Mouse (Mus musculus) intestine, embryonic 16.5 days (tissue): ENCODE data around the gene Rcsd1. TPM values are rescaled to one million over a fixed set of nuclear protein-coding genes. Genes with fewer than 3 reads are reported as not detected.

ENCODE experiments used
- ATAC-seq: fragments of 200-750 bp; cut with Nextera tagmentation; 2 replicates; pipeline ENCODE4 v1.8.0; 2017; ENCODE audit warnings: moderate TSS enrichment, moderate library complexity
- H3K27ac ChIP-seq: fragments of 300-500 bp; sonication (generic); 2 replicates; pipeline ENCODE4 v1.5.1; 2014; ENCODE audit warnings: mild to moderate bottlenecking, low read length
- H3K27me3 ChIP-seq: fragments of 300-500 bp; sonication (generic); replicated peaks from 2 replicates; pipeline ENCODE4 v1.6.1; 2014; ENCODE audit warnings: low read length, control low read depth, mixed read lengths; ENCODE audit not compliant: control insufficient read depth, insufficient read depth
- H3K36me3 ChIP-seq: fragments of 300-500 bp; sonication (generic); 2 replicates; pipeline ENCODE4 v1.6.1; 2014; ENCODE audit warnings: low read length, control low read depth; ENCODE audit not compliant: control insufficient read depth, insufficient read depth
- H3K4me1 ChIP-seq: fragments of 300-500 bp; sonication (generic); 2 replicates; pipeline ENCODE4 v1.6.1; 2014; ENCODE audit warnings: low read length, control low read depth, mixed read lengths; ENCODE audit not compliant: control insufficient read depth, insufficient read depth
- H3K4me2 ChIP-seq: fragments of 300-500 bp; sonication (generic); 2 replicates; pipeline ENCODE4 v1.6.1; 2014; ENCODE audit warnings: low read depth, low read length, control low read depth
- H3K4me3 ChIP-seq: fragments of 300-500 bp; sonication (generic); 2 replicates; pipeline ENCODE4 v1.5.1; 2014; ENCODE audit warnings: mild to moderate bottlenecking, low read length
- H3K9ac ChIP-seq: fragments of 300-500 bp; sonication (generic); 2 replicates; pipeline ENCODE4 v1.6.1; 2014; ENCODE audit warnings: low read depth, low read length
- H3K9me3 ChIP-seq: fragments of 300-500 bp; sonication (generic); 2 replicates; pipeline ENCODE4 v1.6.1; 2016; ENCODE audit warnings: low read length, control low read depth; ENCODE audit not compliant: control insufficient read depth
- WGBS: fragments of 180-500 bp; shearing (Covaris S2); extraction: QIAGEN DNeasy Blood & Tissue Kit; methylation state at CpG from one replicate; pipeline ENCODE4 v1.1.7; 2014; 5-methylcytosine and 5-hydroxymethylcytosine counted together
- microRNA-seq: library from miRNA; unstranded; fragments of <30 nt; microRNA quantifications from one replicate; pipeline ENCODE4, GENCODE M21; 2016
- polyA plus RNA-seq: library from polyadenylated mRNA; unstranded; fragments of >200 nt; fragmentation: Nextera tagmentation; extraction: Ambion mirVana; gene quantifications from 2 replicates; pipeline ENCODE4 v1.2.1, GENCODE M21; 2015

Rcsd1 gene
- polyA plus RNA-seq, 1 experiment from 2014 or later: 32.4 TPM

DNA sequence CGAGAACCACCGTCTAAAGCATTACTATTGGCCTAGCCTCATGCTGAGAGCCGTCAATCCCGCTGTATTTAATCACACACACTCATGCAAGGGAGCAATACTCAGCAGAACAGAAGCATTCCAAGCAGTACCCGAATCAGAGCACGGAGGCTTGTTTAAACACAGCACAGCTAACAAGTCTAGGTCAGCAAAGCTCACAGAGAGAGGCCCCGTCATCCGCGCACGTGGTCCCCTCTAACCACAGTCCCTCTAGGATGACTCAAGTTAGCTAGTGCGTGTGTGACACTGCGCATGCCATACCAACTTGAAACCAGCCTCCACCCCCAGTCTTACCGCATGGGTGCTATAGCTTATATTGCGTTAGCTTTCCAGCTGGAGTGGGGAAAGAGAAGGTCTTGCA, 106.3 kb downstream of the Rcsd1 start:
- Histone ChIP-seq H3K9ac (no peak overlapping the region), H3K4me1 (no peaks in the 10 kb centered on the region), H3K4me3 (no peak overlapping the region), H3K9me3 (no peaks in the 10 kb centered on the region), H3K27ac (no peak overlapping the region), H3K36me3 (peaks cover 13% of the 10 kb centered on the region; the same call in 1 of the 2 replicates), H3K4me2 (no peak overlapping the region), H3K27me3 (no peaks in the 10 kb centered on the region)
- ATAC-seq: no peak
- 86% methylated on average over 14 of the region's 14 CpGs for WGBS

DNA sequence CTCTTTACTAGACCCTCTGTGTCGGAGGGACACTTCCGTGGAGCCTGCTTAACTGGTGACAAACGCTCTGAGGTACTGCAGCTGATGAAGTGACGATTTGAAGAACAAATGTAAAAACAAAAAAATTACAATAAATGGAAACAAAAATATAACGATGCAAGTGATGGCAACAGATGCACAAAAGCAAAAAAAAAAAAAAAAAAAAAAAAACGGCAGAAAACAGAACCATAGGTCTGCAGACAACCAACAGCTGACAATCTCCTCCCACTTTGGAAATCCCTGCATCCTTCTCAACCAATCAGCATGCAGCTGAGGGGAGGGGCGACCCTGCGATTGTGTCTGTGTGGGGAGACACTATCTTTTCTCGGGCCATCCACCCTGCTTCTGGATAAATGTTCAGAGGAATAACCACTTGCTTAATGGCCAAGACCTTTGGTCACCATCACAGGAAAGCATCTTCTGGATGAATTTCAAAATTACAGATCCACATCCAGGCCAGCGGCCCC, 107.7 kb downstream of the Rcsd1 start:
- H3K27me3 ChIP-seq: no peaks in the 10 kb centered on the region
- no peak overlapping the region for H3K4me2 ChIP-seq
- H3K4me1 ChIP-seq: no peaks in the 10 kb centered on the region
- H3K36me3 ChIP-seq: peaks cover 13% of the 10 kb centered on the region; the same call in 1 of the 2 replicates
- H3K27ac ChIP-seq: no peak overlapping the region
- WGBS: 85% methylated on average over 10 of the region's 10 CpGs
- no peak overlapping the region for H3K4me3 ChIP-seq
- no peak for ATAC-seq
- no peaks in the 10 kb centered on the region for H3K9me3 ChIP-seq
- no peak overlapping the region for H3K9ac ChIP-seq

Small RNA genes within 50 kb of the gene (microRNA-seq; reads per million reads assigned to microRNA genes)
- not detected for gene Gm44458

Other genes with a start within 250 kb of the Rcsd1 start
- 10.1 and 10.7 TPM in 2 replicates for gene Dcaf6, start 249.3 kb downstream of the Rcsd1 start, polyA plus RNA-seq
- 154 and 156 TPM in 2 replicates for gene Mpc2, start 249.1 kb downstream of the Rcsd1 start, polyA plus RNA-seq
- not detected in 2 replicates for gene Adcy10, start 224.6 kb downstream of the Rcsd1 start, polyA plus RNA-seq
- 103 and 110 TPM in 2 replicates for gene Mpzl1, start 75.2 kb downstream of the Rcsd1 start, polyA plus RNA-seq
- gene Creg1, start 54.0 kb upstream of the Rcsd1 start, polyA plus RNA-seq: 122 and 142 TPM in 2 replicates
- 0.21 and 0.51 TPM in 2 replicates for gene Cd247, start 78.9 kb upstream of the Rcsd1 start, polyA plus RNA-seq